ENCODE assay signal across 26 mouse cellular contexts in genomic region chr2:68021541-68022152, GRCm38 (mm10).
A peak's percentile ranks its signal among the peaks of the same experiment; 100 is the strongest.
DNase-seq lines count a peak whose midpoint lies in the region; ATAC-seq and TF ChIP-seq lines count a peak whose summit lies in the region.
"Had no signal": no experiment of that assay in that cellular context is flagged by ENCODE, and none has a peak within 500 bp of the region (broad histone marks: within the 10 kb centered on the region; RNA-seq: fewer than 3 reads in every experiment).

No protein-coding gene starts in this region.

- no peak overlapping the region for H3K9ac ChIP-seq in kidney, postnatal 0 days (ENCODE audit: low read depth, low read length)
- no peak overlapping the region for H3K9ac ChIP-seq in stomach, postnatal 0 days (ENCODE audit: low read length)
- H3K9ac ChIP-seq: embryonic facial prominence, embryonic 12.5 days; forebrain, embryonic 12.5 days; heart, embryonic 15.5 days; hindbrain, embryonic 14.5 days; limb, embryonic 15.5 days; liver, embryonic 15.5 days; neural tube, embryonic 12.5 days had no signal

- H3K27ac ChIP-seq in kidney, postnatal 0 days, result no peak overlapping the region
- H3K27ac ChIP-seq in stomach, postnatal 0 days (replicated peaks), result no peak overlapping the region
- H3K27ac ChIP-seq: embryonic facial prominence, embryonic 12.5 days; forebrain, embryonic 12.5 days; gastrocnemius, adult 2 months; heart, embryonic 15.5 days; hindbrain, embryonic 14.5 days; limb, embryonic 15.5 days; liver, embryonic 15.5 days; neural tube, embryonic 12.5 days had no signal

- H3K4me2 ChIP-seq in kidney, postnatal 0 days (ENCODE audit: low read length), result no peak overlapping the region
- H3K4me2 ChIP-seq in stomach, postnatal 0 days (replicated peaks; ENCODE audit: low read depth), result no peak overlapping the region
- H3K4me2 ChIP-seq: embryonic facial prominence, embryonic 12.5 days; forebrain, embryonic 12.5 days; heart, embryonic 15.5 days; hindbrain, embryonic 14.5 days; limb, embryonic 15.5 days; liver, embryonic 15.5 days; neural tube, embryonic 12.5 days had no signal

- ATAC-seq in kidney, postnatal 0 days (replicated peaks; ENCODE audit: low FRiP score, low read depth), result no peak; the same call in 1 of the 2 replicates
- no peak for ATAC-seq in stomach, postnatal 0 days (ENCODE audit: low FRiP score, low TSS enrichment)
- ATAC-seq: inflammation-experienced regulatory T-cells, adult 6 months had no signal

- 65% methylated on average over 6 of the region's 6 CpGs for WGBS in kidney, postnatal 0 days
- WGBS in stomach, postnatal 0 days, result 73% methylated on average over 6 of the region's 6 CpGs

- no peak for TF ChIP-seq CTCF in kidney, postnatal 0 days (IDR thresholded peaks at IDR 0.05; ENCODE audit: low read depth)
- no peak for TF ChIP-seq CTCF in stomach, postnatal 0 days (IDR thresholded peaks at IDR 0.05; ENCODE audit: low read depth)

- H3K9me3 ChIP-seq in kidney, postnatal 0 days (replicated peaks; ENCODE audit: low read length), result no peaks in the 10 kb centered on the region
- no peaks in the 10 kb centered on the region for H3K9me3 ChIP-seq in stomach, postnatal 0 days (ENCODE audit: control insufficient read depth, low read length)
- H3K9me3 ChIP-seq: embryonic facial prominence, embryonic 12.5 days; forebrain, embryonic 12.5 days; heart, embryonic 15.5 days; limb, embryonic 15.5 days; liver, embryonic 15.5 days; neural tube, embryonic 12.5 days had no signal

- no peaks in the 10 kb centered on the region for H3K36me3 ChIP-seq in kidney, postnatal 0 days (ENCODE audit: insufficient read depth, low read length)
- no peaks in the 10 kb centered on the region for H3K36me3 ChIP-seq in stomach, postnatal 0 days (ENCODE audit: control insufficient read depth, insufficient read depth, low read length)
- H3K36me3 ChIP-seq: embryonic facial prominence, embryonic 12.5 days; forebrain, embryonic 12.5 days; heart, embryonic 15.5 days; limb, embryonic 15.5 days; liver, embryonic 15.5 days; neural tube, embryonic 12.5 days had no signal

- DNase-seq in kidney, adult 9 months, result peak; percentile 19
- no peak for DNase-seq in kidney, adult 11 months
- DNase-seq in NIH3T3 (ENCODE audit: low read depth), result peak; percentile 4
- peak; percentile 76 for DNase-seq in kidney, postnatal 0 days (ENCODE audit: low spot score)
- peak; percentile 44 for DNase-seq in mesoderm, embryonic 11.5 days (ENCODE audit: low read depth, low spot score)
- DNase-seq in urinary bladder, adult 18-20 months (ENCODE audit: low spot score in 2 of 2), result no peak
- DNase-seq in stomach, postnatal 0 days (ENCODE audit: low spot score), result no peak
- DNase-seq: adrenal gland, postnatal 14 days; cerebellum, adult 8-10 months; cerebellum, postnatal 36 days; gastrocnemius, adult 2 months; heart, postnatal 36 days; left cerebral cortex, postnatal 4 days; lung, postnatal 10 days; midbrain, embryonic 14.5 days; right cerebral cortex, postnatal 14 days had no signal

- no peak overlapping the region for H3K4me3 ChIP-seq in kidney, postnatal 0 days (replicated peaks; ENCODE audit: low read depth, low read length)
- no peak overlapping the region for H3K4me3 ChIP-seq in stomach, postnatal 0 days (ENCODE audit: low read depth, low read length)
- H3K4me3 ChIP-seq: embryonic facial prominence, embryonic 12.5 days; erythroblast, embryonic 14.5 days; forebrain, embryonic 12.5 days; gastrocnemius, adult 2 months; heart, embryonic 15.5 days; limb, embryonic 15.5 days; liver, embryonic 15.5 days; megakaryocyte, embryonic 14.5 days; neural tube, embryonic 12.5 days had no signal

- no peaks in the 10 kb centered on the region for H3K4me1 ChIP-seq in kidney, postnatal 0 days (replicated peaks; ENCODE audit: insufficient read depth, low read length)
- H3K4me1 ChIP-seq in stomach, postnatal 0 days (replicated peaks; ENCODE audit: control insufficient read depth, insufficient read depth), result no peaks in the 10 kb centered on the region
- H3K4me1 ChIP-seq: embryonic facial prominence, embryonic 12.5 days; forebrain, embryonic 12.5 days; heart, embryonic 15.5 days; limb, embryonic 15.5 days; liver, embryonic 15.5 days; megakaryocyte, embryonic 14.5 days; neural tube, embryonic 12.5 days had no signal

- TF ChIP-seq EP300 in stomach, postnatal 0 days (optimal IDR thresholded peaks at IDR 0.05), result no peak

- H3K27me3 ChIP-seq in kidney, postnatal 0 days (ENCODE audit: insufficient read depth, low read length), result no peaks in the 10 kb centered on the region
- H3K27me3 ChIP-seq in stomach, postnatal 0 days (ENCODE audit: control insufficient read depth, insufficient read depth, low read length), result no peaks in the 10 kb centered on the region
- H3K27me3 ChIP-seq: embryonic facial prominence, embryonic 12.5 days; forebrain, embryonic 12.5 days; heart, embryonic 15.5 days; limb, embryonic 15.5 days; liver, embryonic 15.5 days; megakaryocyte, embryonic 14.5 days; neural tube, embryonic 12.5 days had no signal

Comparison
In these comparisons a context has a peak if more than half of its experiments do, and no peak if none do; other contexts are left out.
1. DNase-seq: peak in kidney, adult 9 months (single experiment), NIH3T3 (single experiment), kidney, postnatal 0 days (single experiment) and mesoderm, embryonic 11.5 days (single experiment); none in kidney, adult 11 months (single experiment), urinary bladder, adult 18-20 months (0 of 2) and stomach, postnatal 0 days (single experiment).